Mouse (Mus musculus) limb, embryonic 13.5 days (tissue): Measurements from ENCODE around the gene Fbxw7. TPM values are rescaled to one million over a fixed set of nuclear protein-coding genes. Genes with fewer than 3 reads are reported as not detected.

Experiments used
- ATAC-seq: fragments of 200-750 bp; cut with Nextera tagmentation; 2 replicates; pipeline ENCODE4 v1.8.0; 2017; ENCODE audit warnings: low read depth, moderate number of reproducible peaks, moderate TSS enrichment; ENCODE audit not compliant: low FRiP score
- H3K27ac ChIP-seq: fragments of 300-500 bp; sonication (generic); 2 replicates; pipeline ENCODE4 v1.5.1; 2015; ENCODE audit warnings: inconsistent platforms, mild to moderate bottlenecking, moderate library complexity
- H3K27me3 ChIP-seq: fragments of 300-500 bp; sonication (generic); 2 replicates; pipeline ENCODE4 v1.6.1; 2015; ENCODE audit warnings: mild to moderate bottlenecking, inconsistent platforms
- H3K36me3 ChIP-seq: fragments of 300-500 bp; sonication (generic); 2 replicates; pipeline ENCODE4 v1.6.1; 2015; ENCODE audit warnings: inconsistent platforms, mild to moderate bottlenecking, moderate library complexity
- H3K4me1 ChIP-seq: fragments of 300-500 bp; sonication (generic); 2 replicates; pipeline ENCODE4 v1.6.1; 2015; ENCODE audit warnings: inconsistent platforms
- H3K4me2 ChIP-seq: fragments of 300-500 bp; sonication (generic); replicated peaks from 2 replicates; pipeline ENCODE4 v1.6.1; 2015; ENCODE audit warnings: inconsistent platforms, mild to moderate bottlenecking, moderate library complexity
- H3K4me3 ChIP-seq: fragments of 300-500 bp; sonication (generic); 2 replicates; pipeline ENCODE4 v1.5.1; 2015; ENCODE audit warnings: moderate library complexity, mild to moderate bottlenecking, inconsistent platforms
- H3K9ac ChIP-seq: fragments of 300-500 bp; sonication (generic); 2 replicates; pipeline ENCODE4 v1.6.1; 2015; ENCODE audit warnings: mild to moderate bottlenecking, inconsistent platforms
- H3K9me3 ChIP-seq: fragments of 300-500 bp; sonication (generic); 2 replicates; pipeline ENCODE4 v1.6.1; 2016; ENCODE audit warnings: inconsistent platforms
- WGBS: fragments of 180-500 bp; shearing (Covaris S2); methylation state at CpG from one replicate; pipeline ENCODE4 v1.1.7; 2015; 5-methylcytosine and 5-hydroxymethylcytosine counted together
- polyA plus RNA-seq: library from polyadenylated mRNA; unstranded; fragments of >200 nt; fragmentation: Nextera tagmentation; extraction: Ambion mirVana; gene quantifications from 2 replicates; pipeline ENCODE4 v1.2.1, GENCODE M21; 2015

Gene Fbxw7
- polyA plus RNA-seq, 1 experiment from 2014 or later = 13.3 TPM

- Histone ChIP-seq H3K27me3 (no peaks in the 10 kb centered on the region), H3K4me3 (no peak overlapping the region), H3K4me2 (no peak overlapping the region), H3K27ac (no peak overlapping the region), H3K4me1 (no peaks in the 10 kb centered on the region), H3K36me3 (no peaks in the 10 kb centered on the region; the same call in 1 of the 2 replicates), H3K9me3 (no peaks in the 10 kb centered on the region), H3K9ac (no peak overlapping the region)
- 91% methylated on average over 5 of the region's 5 CpGs for WGBS
- ATAC-seq = no peak
Measured at GRCm38 (mm10) chr3:84965156-84965555, 150.1 kb downstream of the Fbxw7 start.

GRCm38 (mm10) chr3:84967364-84967763 lies 152.3 kb downstream of the Fbxw7 start:
- Histone ChIP-seq H3K27me3 (no peaks in the 10 kb centered on the region), H3K27ac (no peak overlapping the region), H3K4me1 (no peaks in the 10 kb centered on the region), H3K9me3 (no peaks in the 10 kb centered on the region), H3K36me3 (peaks cover 10% of the 10 kb centered on the region), H3K4me2 (no peak overlapping the region), H3K4me3 (no peak overlapping the region), H3K9ac (no peak overlapping the region)
- no peak for ATAC-seq
- 81% methylated on average over 4 of the region's 4 CpGs for WGBS

DNA sequence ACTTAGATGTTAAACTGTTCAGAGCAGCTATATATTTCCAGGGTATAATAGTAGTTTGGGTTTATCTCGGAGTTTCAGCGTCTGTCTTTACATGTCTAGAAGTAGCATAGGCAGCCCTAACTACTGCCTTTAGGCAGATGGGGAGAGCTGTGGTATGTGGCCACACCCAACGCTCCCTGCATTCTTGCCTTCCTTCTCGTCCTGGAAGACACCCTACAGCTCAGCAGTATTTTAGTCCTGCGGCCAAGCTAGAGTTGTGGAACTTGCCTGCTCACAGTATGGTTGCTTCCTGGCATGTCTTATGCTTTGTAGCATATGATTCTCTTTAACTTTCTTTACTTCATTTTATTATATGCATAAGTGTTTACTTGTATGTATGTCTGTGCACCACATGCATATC lies 156.5 kb downstream of the Fbxw7 start:
- Histone ChIP-seq H3K4me1 (no peaks in the 10 kb centered on the region), H3K27ac (no peak overlapping the region), H3K9me3 (no peaks in the 10 kb centered on the region), H3K36me3 (peaks cover 30% of the 10 kb centered on the region), H3K9ac (no peak overlapping the region), H3K4me2 (no peak overlapping the region), H3K27me3 (no peaks in the 10 kb centered on the region), H3K4me3 (no peak overlapping the region)
- ATAC-seq = no peak
- 72% methylated on average over 5 of the region's 5 CpGs for WGBS

- ATAC-seq = no peak
- Histone ChIP-seq H3K9me3 (no peaks in the 10 kb centered on the region), H3K4me2 (no peak overlapping the region), H3K27me3 (no peaks in the 10 kb centered on the region), H3K9ac (no peak overlapping the region), H3K4me1 (no peaks in the 10 kb centered on the region), H3K36me3 (peaks cover 42% of the 10 kb centered on the region), H3K4me3 (no peak overlapping the region), H3K27ac (no peak overlapping the region)
- 89% methylated on average over 2 of the region's 2 CpGs for WGBS
Measured at GRCm38 (mm10) chr3:84972881-84973280, 157.8 kb downstream of the Fbxw7 start.

- H3K4me2 ChIP-seq = no peak overlapping the region
- WGBS = 87% methylated on average over 9 of the region's 9 CpGs
- no peak for ATAC-seq
- H3K27ac ChIP-seq = no peak overlapping the region
- H3K36me3 ChIP-seq = peaks cover 42% of the 10 kb centered on the region
- H3K27me3 ChIP-seq = no peaks in the 10 kb centered on the region
- H3K9ac ChIP-seq = no peak overlapping the region
- no peak overlapping the region for H3K4me3 ChIP-seq
- no peaks in the 10 kb centered on the region for H3K9me3 ChIP-seq
- no peaks in the 10 kb centered on the region for H3K4me1 ChIP-seq
Measured at GRCm38 (mm10) chr3:84974193-84974592, 159.1 kb downstream of the Fbxw7 start.

DNA sequence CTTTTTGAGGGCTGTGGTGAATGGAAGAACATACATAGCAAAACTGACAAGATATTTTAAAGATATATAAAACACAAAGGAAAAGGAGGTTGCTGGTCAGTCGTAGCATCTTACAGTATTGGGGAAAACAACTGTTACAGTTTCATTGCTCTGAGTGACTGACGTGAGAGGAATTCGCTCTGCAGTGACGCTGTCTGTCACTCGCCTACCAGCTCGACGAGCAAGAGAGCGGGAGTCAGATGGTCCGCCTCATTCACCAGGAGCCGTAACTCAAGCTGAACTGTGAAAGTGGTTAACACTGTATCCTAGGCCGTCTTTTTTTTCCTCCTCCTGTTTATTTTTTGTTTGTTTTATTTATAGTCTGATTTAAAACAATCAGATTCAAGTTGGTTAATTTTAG lies 163.6 kb downstream of the Fbxw7 start:
- H3K4me1 ChIP-seq = no peaks in the 10 kb centered on the region
- H3K4me3 ChIP-seq = no peak overlapping the region
- H3K27ac ChIP-seq = no peak overlapping the region
- H3K9ac ChIP-seq = no peak overlapping the region
- no peak overlapping the region for H3K4me2 ChIP-seq
- ATAC-seq = no peak
- peaks cover 33% of the 10 kb centered on the region for H3K36me3 ChIP-seq
- H3K27me3 ChIP-seq = no peaks in the 10 kb centered on the region
- H3K9me3 ChIP-seq = no peaks in the 10 kb centered on the region
- 82% methylated on average over 11 of the region's 11 CpGs for WGBS

GRCm38 (mm10) chr3:84980158-84980557 lies 165.1 kb downstream of the Fbxw7 start:
- no peaks in the 10 kb centered on the region for H3K4me1 ChIP-seq
- peaks cover 27% of the 10 kb centered on the region for H3K36me3 ChIP-seq
- H3K27ac ChIP-seq = no peak overlapping the region
- no peak overlapping the region for H3K9ac ChIP-seq
- H3K4me3 ChIP-seq = no peak overlapping the region
- no peaks in the 10 kb centered on the region for H3K27me3 ChIP-seq
- 98% methylated on average over 2 of the region's 2 CpGs for WGBS
- no peak for ATAC-seq
- no peak overlapping the region for H3K4me2 ChIP-seq
- H3K9me3 ChIP-seq = no peaks in the 10 kb centered on the region

DNA sequence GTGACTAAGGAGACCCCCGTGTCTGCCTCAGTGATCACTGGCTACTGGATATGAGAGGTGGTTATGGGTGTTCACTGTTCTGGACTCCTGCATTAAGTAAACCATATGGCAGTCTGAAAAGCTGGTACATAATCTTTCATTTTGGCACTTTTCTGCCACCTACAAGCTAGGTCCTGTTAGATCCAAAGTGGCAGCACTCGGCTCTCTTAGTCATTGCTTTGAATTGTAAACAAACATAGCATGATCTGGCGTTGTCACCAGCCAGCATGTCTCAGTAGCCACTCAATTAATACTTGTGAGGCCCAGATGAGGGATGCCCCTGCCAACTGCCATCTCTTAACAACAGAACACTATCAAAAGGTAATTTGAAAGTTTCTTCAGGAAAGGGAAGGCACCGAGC lies 167.6 kb downstream of the Fbxw7 start:
- Histone ChIP-seq H3K9me3 (no peaks in the 10 kb centered on the region), H3K27me3 (no peaks in the 10 kb centered on the region), H3K36me3 (peaks cover 7% of the 10 kb centered on the region; the same call in 1 of the 2 replicates), H3K9ac (no peak overlapping the region), H3K4me1 (no peaks in the 10 kb centered on the region), H3K4me2 (no peak overlapping the region), H3K27ac (no peak overlapping the region), H3K4me3 (no peak overlapping the region)
- WGBS = 70% methylated on average over 4 of the region's 4 CpGs
- ATAC-seq = no peak

GRCm38 (mm10) chr3:84985121-84985625 lies 170.1 kb downstream of the Fbxw7 start:
- peaks cover 1% of the 10 kb centered on the region; the same call in 1 of the 2 replicates for H3K36me3 ChIP-seq
- no peaks in the 10 kb centered on the region for H3K4me1 ChIP-seq
- 85% methylated on average over 8 of the region's 8 CpGs for WGBS
- H3K27ac ChIP-seq = no peak overlapping the region
- no peaks in the 10 kb centered on the region for H3K27me3 ChIP-seq
- H3K4me2 ChIP-seq = no peak overlapping the region
- no peak overlapping the region for H3K4me3 ChIP-seq
- no peak for ATAC-seq
- H3K9me3 ChIP-seq = no peaks in the 10 kb centered on the region
- H3K9ac ChIP-seq = no peak overlapping the region

- 84% methylated on average over 4 of the region's 4 CpGs for WGBS
- H3K36me3 ChIP-seq = no peaks in the 10 kb centered on the region
- H3K27ac ChIP-seq = no peak overlapping the region
- H3K9ac ChIP-seq = no peak overlapping the region
- H3K4me1 ChIP-seq = no peaks in the 10 kb centered on the region
- no peak overlapping the region for H3K4me2 ChIP-seq
- no peak overlapping the region for H3K4me3 ChIP-seq
- ATAC-seq = no peak
- no peaks in the 10 kb centered on the region for H3K9me3 ChIP-seq
- no peaks in the 10 kb centered on the region for H3K27me3 ChIP-seq
Measured at GRCm38 (mm10) chr3:84988880-84989279, 173.8 kb downstream of the Fbxw7 start.

DNA sequence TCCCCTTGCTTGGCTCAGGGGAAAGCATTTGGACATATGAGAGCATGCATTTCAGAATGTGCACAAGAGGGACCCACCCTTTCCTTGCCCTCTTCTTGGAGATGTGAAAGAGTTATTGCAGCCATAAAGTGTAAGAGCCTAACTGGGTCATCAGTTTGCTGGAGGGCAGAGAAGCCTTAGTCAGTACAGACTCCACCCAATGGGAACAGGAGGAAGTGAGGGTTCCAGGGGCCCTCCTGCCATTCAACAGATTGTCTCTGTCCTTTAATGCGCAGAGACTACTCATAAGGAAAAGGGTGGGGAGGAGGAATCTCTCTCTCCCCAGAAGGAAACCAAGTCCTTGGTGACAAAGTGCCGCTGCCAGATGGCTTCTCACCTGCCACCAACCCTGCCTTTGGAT lies 190.2 kb downstream of the Fbxw7 start:
- 74% methylated on average over 2 of the region's 2 CpGs for WGBS
- no peaks in the 10 kb centered on the region for H3K27me3 ChIP-seq
- H3K4me3 ChIP-seq = no peak overlapping the region
- H3K36me3 ChIP-seq = no peaks in the 10 kb centered on the region
- no peak overlapping the region for H3K27ac ChIP-seq
- ATAC-seq = no peak
- H3K4me2 ChIP-seq = no peak overlapping the region
- no peaks in the 10 kb centered on the region for H3K9me3 ChIP-seq
- H3K9ac ChIP-seq = no peak overlapping the region
- no peaks in the 10 kb centered on the region for H3K4me1 ChIP-seq

DNA sequence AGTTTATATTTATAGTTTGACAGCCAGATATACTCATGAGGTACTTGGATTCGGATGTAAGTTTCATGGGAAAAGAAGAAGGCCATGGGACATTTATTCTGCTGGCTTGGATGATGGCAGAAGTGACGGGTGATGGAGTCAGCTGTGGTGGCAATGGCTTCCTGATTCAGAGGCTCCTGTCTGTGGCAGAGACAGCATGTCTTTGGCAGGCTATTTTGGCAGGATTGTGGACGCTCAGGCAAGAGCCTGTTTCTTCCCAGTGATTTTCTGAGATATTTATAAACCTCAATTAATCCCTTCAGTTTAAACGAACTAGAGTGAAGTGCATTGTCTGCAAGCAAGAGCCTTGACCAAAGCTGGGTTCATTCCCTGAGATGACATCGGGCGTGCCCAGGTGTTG lies 197.8 kb downstream of the Fbxw7 start:
- Histone ChIP-seq H3K9me3 (no peaks in the 10 kb centered on the region), H3K27me3 (no peaks in the 10 kb centered on the region), H3K4me3 (no peak overlapping the region), H3K9ac (no peak overlapping the region), H3K27ac (no peak overlapping the region), H3K4me2 (no peak overlapping the region), H3K36me3 (no peaks in the 10 kb centered on the region), H3K4me1 (no peaks in the 10 kb centered on the region)
- ATAC-seq = no peak
- 88% methylated on average over 6 of the region's 6 CpGs for WGBS

GRCm38 (mm10) chr3:85015667-85016066 lies 200.6 kb downstream of the Fbxw7 start:
- Histone ChIP-seq H3K27me3 (no peaks in the 10 kb centered on the region), H3K9me3 (no peaks in the 10 kb centered on the region), H3K4me2 (no peak overlapping the region), H3K9ac (no peak overlapping the region), H3K4me3 (no peak overlapping the region), H3K4me1 (no peaks in the 10 kb centered on the region), H3K36me3 (no peaks in the 10 kb centered on the region), H3K27ac (no peak overlapping the region)
- peak; percentile 57; the same call in 1 of the 2 replicates for ATAC-seq
- 50% methylated on average over 9 of the region's 9 CpGs for WGBS
